Mouse (Mus musculus) CD4-positive, CD25-positive, alpha-beta regulatory T cell, adult 9 weeks (primary cell): Measurements from ENCODE around the gene Klf16. TPM values are rescaled to one million over a fixed set of nuclear protein-coding genes. Genes with fewer than 3 reads are reported as not detected.

Source experiments
- polyA plus RNA-seq: library from polyadenylated mRNA; unstranded; fragments of 100-300 nt; shearing (Covaris generic); gene quantifications from one replicate; pipeline ENCODE4 v1.2.1, GENCODE M21; 2017

Klf16 gene
- polyA plus RNA-seq: 0.87 TPM

DNA sequence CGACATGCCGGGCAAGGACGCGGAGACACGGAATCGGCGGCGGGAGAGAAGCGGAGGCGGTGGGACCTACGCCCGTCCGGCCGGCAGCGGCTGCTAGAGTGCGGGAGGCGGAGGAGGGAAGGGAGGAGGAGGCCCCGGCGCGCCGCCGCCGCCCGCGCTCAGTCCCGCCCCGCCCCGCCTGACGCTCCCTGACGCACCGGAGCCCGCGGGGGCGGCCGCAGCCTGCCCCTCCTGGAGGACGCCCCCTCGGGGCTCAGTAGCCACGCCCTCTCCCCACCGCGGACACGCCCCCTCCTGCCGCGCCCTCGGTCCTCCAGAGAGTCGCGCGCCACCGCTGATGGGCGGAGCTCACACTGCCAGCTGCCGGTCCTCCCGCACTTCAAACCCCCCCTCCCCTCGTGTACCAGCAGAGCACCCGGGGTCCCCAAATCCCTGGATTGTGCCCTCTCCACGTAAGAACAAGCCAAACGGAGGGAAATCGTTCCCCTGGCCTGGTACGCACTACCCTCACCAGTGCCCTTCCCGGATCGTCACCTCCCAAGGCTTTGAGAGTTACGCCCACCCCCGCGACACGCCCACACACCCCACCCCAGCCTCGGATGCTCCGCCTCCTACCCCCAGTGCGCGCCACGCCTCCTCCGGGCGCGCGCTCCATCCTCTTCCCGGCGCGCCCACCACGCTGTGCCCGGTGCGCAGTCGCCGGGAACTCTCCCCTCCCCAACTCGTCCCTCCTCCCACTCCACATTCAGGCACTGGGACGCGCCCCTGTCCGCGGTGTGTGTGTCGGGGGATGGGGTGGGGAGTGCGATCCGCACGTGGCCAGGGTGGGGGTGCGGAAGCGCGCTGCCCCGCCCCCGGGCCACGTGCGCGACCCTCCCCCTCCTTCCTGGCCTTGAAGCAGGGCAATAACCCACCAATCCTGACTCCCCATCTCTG lies at the start of gene Klf16:
Gene Klf16 (minus strand): TSS at position 127 of the 936 bp plus-strand sequence.

DNA sequence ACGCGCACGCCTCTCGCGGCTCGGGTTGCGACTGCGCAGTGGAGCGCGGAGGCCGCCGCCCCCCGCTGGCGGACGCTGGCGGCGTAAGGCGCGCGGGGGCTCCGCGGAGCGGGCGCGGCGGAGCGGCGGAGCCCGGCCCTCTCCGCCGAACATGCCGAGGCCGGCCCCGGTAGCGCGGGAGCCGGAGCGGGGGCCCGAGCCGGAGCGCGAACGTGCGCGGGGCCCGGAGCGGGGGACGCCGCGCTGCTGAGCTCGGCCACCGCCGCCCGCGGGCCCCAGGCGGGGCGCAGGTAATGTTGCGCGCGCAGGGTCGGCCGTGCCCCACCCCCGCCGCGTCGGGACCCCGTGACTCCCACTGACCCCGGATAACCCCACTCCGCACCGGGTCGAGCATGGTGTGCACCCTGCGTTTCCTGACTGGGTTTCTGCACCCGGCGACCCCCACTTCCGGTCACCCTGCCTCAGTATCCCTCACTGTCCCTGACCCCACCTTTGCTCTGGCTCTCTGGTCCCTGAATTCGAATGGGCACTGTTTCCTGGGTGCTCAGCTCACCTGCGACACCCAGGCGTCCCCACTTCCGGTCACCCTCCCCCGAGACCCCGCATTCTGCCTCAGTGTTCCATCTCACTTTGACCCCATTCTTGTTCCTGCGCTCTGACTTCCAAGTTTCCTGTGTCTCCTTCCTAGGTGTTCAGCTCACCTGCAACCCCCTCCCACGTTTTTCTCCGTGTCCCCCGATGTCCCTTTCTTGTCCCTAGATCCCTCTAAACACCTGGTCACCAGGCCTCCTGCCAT lies 45.7 kb upstream of the Klf16 start, which contains the start of gene Csnk1g2:
Gene Csnk1g2 (plus strand): TSS at position 178 of the 796 bp plus-strand sequence.

DNA sequence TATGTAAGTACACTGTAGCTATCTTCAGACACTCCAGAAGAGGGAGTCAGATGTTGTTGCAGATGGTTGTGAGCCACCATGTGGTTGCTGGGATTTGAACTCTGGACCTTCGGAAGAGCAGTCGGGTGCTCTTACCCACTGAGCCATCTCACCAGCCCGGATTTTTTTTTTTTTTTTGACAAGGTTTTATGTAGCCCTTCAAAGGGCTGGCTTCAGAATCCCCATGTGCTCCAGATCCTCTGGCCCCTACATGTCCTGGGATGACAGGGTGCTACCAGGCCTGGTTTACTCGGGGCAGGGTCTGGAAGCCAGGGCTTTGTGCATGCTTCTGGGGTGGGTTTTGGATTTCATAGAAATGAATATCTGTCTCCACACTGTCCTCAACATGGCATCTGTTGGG lies 28.6 kb upstream of the Klf16 start, which contains the start of gene Gm49322:
Gene Gm49322 (plus strand): TSS at position 301 of the 400 bp plus-strand sequence.

DNA sequence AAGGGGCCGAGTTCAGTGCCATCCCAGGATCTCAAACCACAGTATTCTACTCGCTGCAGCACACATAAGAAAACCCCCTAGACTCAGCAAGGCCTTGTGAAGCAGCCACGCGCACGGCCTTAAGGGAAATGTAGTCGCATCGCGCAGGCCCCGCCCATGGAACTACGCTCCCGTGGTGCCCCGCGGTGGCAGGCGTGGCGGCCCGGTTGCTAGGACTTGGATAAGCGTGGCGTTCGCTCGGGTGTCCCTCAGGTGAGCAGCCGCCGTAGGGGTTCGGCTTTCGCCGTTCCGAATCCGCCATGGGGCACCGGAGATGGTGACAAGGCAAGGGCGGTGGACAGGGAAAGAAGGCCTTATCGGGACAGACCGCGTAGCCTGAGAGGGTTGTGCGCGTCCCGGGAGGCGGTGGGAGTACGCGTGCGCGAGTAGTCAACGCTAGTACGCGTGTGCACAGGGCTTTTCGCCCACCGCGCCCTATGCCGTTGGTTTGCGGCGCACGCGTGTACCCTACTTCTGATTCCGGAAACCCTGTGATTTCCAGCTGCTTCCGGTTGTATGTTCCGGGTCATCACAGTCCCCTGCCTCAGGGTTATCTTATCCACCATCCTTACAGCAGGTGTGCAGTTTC lies 25.7 kb upstream of the Klf16 start, which contains the start of the genes Scamp4 and Adat3:
Gene Scamp4 (plus strand): TSS at position 175 of the 628 bp plus-strand sequence.
Gene Adat3 (plus strand): TSS at position 183 of the 628 bp plus-strand sequence.

DNA sequence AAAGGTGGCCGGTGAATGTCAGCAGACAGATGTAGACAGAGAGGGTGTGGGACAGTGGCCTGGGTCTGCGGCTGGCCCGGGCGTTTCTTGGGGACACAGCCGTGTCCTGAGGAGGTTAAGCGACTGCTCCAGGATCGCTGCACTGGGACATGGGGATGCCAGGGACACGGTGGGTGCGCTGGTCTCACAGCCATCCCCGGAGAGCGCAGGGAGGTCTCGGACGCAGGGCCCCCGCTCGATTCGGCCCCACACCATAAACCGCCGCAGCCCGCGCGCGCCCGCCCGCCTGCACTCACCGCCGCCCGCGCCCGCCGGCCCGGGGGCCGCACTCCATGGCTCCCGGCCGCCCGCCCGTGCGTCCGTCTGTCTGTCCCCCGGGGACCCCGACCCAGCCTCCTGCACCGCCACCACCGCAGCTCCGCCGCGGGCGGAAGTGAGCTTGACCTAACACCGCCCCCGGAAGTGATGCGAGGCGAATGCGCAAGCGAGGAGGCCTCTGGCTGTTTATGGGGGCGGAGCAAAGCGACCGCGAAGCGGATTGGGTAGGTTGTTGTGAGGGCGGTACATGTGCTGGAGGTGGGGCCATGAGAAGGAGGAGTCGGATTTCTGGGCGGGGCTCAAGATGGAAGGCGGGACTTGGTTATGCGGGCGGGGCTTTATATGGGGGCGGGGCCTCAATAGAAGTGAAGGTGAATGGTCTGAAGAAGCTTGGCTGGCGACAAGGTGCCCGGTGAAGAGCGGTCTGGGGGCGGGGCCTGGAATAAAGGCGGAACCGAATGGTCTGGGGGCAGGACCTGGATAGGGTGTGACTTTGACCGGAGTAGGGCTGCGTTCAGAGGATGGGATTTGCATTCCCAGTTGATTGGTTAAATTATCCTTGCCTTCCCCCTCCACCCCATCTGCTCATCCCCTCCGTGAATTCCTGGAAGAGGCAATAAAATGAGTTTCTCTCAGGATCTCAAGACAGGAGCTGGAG lies 13.0 kb upstream of the Klf16 start, which contains the start of gene Abhd17a:
Gene Abhd17a (minus strand): TSS at position 463 of the 976 bp plus-strand sequence.

DNA sequence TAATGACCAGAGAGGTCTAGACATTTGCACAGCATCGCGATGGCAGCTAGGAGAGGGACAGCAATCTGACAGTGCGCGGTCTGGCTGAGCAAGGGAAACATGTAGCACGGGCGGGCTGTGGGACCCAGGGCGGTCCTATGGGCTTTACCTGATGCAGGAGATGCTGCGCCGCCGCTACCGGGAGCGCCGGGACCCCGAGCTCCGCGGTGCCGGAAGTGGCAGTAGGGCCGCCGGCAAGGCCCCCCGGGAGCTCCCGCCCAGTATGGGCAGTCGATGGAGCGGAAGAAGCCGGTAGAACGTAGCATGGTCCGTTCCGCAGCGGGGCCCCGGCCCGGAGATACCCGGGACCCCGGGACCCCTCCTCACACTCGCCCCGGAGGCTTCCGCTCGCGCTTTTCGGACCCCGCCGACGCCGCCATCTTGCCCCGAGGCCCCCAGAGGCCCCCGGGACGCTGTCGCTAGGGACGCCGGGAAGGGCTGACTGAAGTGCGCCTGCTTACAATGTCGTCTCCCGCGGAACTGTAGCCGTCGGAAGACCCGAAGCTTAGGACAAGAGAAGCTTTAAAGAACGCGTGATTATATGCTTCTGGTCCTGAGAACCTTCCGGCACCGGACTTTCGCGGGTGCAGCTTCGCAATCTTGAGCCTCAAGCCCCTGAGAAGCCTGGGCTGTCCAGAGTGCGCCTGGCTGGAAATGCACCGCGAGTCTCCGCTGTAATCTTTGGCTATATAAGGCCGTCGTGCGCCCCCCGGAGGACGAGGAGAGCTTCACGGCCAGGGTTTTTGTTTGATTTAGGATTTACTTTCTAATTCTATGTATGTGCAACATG lies 15.8 kb downstream of the Klf16 start, which contains the start of gene Rexo1:
Gene Rexo1 (minus strand): TSS at position 445 of the 829 bp plus-strand sequence.

DNA sequence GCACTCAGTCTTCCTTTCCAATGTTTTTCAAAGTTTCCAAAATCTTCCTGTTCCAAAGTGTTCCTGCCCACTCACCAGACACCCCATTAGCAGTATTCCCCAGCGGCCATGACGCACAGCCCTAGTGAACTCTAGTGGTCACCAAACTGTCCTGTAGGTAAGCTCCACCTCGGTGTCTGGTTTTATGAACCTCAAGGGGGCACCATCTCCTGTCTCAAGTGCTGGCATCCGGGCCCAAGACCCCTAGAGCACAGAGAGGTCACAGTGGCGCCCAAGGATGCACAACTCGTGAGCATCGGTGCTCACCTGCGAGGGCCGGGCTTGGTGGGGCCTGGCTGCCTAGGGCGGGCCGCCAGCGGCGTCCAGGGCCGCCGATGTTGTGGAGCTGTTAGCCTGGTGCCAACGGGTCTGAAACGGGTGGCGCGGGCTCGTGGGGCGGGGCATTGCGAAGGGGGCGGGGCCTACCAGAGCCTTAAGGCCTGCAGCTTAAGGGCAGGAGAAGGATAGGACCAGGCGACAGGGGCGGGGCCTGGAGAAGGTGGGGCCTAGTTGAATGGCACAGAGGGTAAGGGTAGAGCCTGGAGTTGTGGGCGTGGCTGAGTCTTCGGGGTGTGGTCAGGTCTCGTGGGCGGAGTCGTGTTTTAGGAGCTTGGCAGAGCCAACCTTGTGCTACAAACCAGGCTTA lies 38.3 kb downstream of the Klf16 start, which contains the start of gene Atp8b3:
Gene Atp8b3 (minus strand): TSS at position 415 of the 685 bp plus-strand sequence.

Other genes with a start within 250 kb of the Klf16 start
- gene Pcsk4, start 247.8 kb downstream of the Klf16 start, polyA plus RNA-seq: 26.0 TPM
- gene Reep6, start 247.4 kb downstream of the Klf16 start, polyA plus RNA-seq: not detected
- gene Adamtsl5, start 228.9 kb downstream of the Klf16 start, polyA plus RNA-seq: not detected
- gene Plk5, start 220.9 kb downstream of the Klf16 start, polyA plus RNA-seq: not detected
- 0.21 TPM for gene Mex3d, start 189.7 kb downstream of the Klf16 start, polyA plus RNA-seq
- 25.0 TPM for gene Mbd3, start 177.8 kb downstream of the Klf16 start, polyA plus RNA-seq
- gene Uqcr11, start 170.5 kb downstream of the Klf16 start, polyA plus RNA-seq: 318 TPM
- 15.8 TPM for gene Tcf3, start 143.7 kb downstream of the Klf16 start, polyA plus RNA-seq
- gene Onecut3, start 82.5 kb downstream of the Klf16 start, polyA plus RNA-seq: not detected
- not detected for gene Atp8b3, start 38.2 kb downstream of the Klf16 start, polyA plus RNA-seq
- gene Rexo1, start 15.8 kb downstream of the Klf16 start, polyA plus RNA-seq: 38.4 TPM
- 23.8 TPM for gene Abhd17a, start 13.0 kb upstream of the Klf16 start, polyA plus RNA-seq
- 128 TPM for gene Scamp4, start 25.6 kb upstream of the Klf16 start, polyA plus RNA-seq
- gene Adat3, start 25.6 kb upstream of the Klf16 start, polyA plus RNA-seq: 5.2 TPM
- 6.8 TPM for gene Gm49322, start 28.7 kb upstream of the Klf16 start, polyA plus RNA-seq
- 9.4 TPM for gene Csnk1g2, start 45.5 kb upstream of the Klf16 start, polyA plus RNA-seq
- gene Btbd2, start 79.8 kb upstream of the Klf16 start, polyA plus RNA-seq: 4.2 TPM
- gene Mknk2, start 100.8 kb upstream of the Klf16 start, polyA plus RNA-seq: 15.4 TPM
- gene Mob3a, start 124.7 kb upstream of the Klf16 start, polyA plus RNA-seq: 385 TPM
- 188 TPM for gene Izumo4, start 124.9 kb upstream of the Klf16 start, polyA plus RNA-seq
- gene Ap3d1, start 164.9 kb upstream of the Klf16 start, polyA plus RNA-seq: 34.9 TPM
- gene Dot1l, start 177.9 kb upstream of the Klf16 start, polyA plus RNA-seq: 7.6 TPM
- 98.7 TPM for gene Sf3a2, start 220.9 kb upstream of the Klf16 start, polyA plus RNA-seq
- 166 TPM for gene Plekhj1, start 221.3 kb upstream of the Klf16 start, polyA plus RNA-seq
- gene Amh, start 227.9 kb upstream of the Klf16 start, polyA plus RNA-seq: not detected
- not detected for gene Jsrp1, start 236.2 kb upstream of the Klf16 start, polyA plus RNA-seq
- 2,307 TPM for gene Oaz1, start 249.3 kb upstream of the Klf16 start, polyA plus RNA-seq